Mouse (Mus musculus) retina, embryonic 14.5 days (tissue): ENCODE results near the gene P2rx2.

ENCODE experiments used
- DNase-seq: peaks from one replicate; pipeline ENCODE4 v3.0.0-alpha.2; 2015; ENCODE audit warnings: low spot score

P2rx2 gene

GRCm38 (mm10) chr5:110330508-110330907, 12.5 kb downstream of the P2rx2 start:
- DNase-seq: no peak

GRCm38 (mm10) chr5:110313127-110313526, 29.9 kb downstream of the P2rx2 start:
- DNase-seq: no peak

GRCm38 (mm10) chr5:110308861-110309260, 34.2 kb downstream of the P2rx2 start:
- DNase-seq: no peak

DNA sequence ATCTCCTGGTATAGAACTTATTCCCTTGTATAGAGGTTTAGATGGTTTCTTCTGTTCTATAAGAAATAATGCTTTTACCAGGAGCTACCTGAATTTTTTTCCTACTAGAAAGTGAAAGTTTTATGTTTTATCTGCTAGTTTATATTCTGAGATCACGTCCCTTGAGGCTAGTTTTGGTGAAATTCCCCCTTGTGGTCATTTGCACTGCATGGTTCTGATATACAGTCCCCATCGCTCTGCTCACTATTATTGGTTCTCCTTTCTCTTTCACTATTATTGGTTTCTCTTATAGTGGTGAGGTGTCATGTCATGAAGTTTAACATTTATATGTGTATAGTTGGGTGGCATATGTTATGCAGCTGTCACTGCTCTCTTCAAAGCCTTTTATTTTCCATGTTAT, 42.4 kb downstream of the P2rx2 start:
- DNase-seq: no peak

DNA sequence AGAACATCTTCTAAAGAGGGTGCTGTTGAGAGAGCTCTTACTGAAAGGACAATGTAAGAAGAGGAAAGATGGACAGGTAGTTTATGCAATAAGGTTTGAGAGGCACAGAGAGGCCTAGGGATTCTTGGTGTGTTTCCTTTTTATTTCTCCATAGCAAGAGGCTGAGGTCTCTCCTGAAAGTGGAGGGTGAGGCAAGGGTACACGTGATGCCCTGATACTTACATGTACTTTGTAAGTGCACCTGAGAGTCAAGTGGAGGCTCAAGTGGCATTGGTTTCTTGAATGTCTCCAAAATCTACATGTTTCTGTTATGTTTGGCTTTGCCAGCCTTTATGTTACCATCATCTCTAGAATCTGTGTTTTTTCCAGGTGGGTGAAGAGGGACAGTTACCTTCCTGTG, 46.4 kb downstream of the P2rx2 start:
- DNase-seq: no peak

DNA sequence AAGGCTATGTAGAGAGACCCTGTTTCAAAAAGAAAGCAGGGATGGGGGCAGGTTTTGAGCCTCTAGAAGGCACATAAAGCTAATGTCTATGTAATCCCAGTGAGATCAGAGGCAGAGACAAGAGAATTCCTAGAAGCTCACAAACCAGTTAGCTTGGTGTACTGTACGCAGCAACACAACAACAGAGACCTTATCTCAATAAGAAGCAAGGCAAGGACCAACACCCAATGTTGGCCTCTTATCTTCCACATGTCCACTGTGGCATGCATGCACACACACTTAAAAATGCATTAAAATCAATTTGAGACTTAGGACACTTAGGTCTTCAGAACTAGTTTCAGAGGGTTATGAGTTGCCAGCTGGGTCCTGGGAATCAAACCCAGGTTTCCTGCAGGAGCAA, 51.4 kb downstream of the P2rx2 start:
- DNase-seq: no peak
